Mouse (Mus musculus): ENCODE measurements around the gene Fam102a. TPM values are rescaled to one million over a fixed set of nuclear protein-coding genes. Genes with fewer than 3 reads are reported as not detected.

Gene Fam102a
- polyA plus RNA-seq, 1 experiment from 2014 or later: 4.4 TPM

DNA sequence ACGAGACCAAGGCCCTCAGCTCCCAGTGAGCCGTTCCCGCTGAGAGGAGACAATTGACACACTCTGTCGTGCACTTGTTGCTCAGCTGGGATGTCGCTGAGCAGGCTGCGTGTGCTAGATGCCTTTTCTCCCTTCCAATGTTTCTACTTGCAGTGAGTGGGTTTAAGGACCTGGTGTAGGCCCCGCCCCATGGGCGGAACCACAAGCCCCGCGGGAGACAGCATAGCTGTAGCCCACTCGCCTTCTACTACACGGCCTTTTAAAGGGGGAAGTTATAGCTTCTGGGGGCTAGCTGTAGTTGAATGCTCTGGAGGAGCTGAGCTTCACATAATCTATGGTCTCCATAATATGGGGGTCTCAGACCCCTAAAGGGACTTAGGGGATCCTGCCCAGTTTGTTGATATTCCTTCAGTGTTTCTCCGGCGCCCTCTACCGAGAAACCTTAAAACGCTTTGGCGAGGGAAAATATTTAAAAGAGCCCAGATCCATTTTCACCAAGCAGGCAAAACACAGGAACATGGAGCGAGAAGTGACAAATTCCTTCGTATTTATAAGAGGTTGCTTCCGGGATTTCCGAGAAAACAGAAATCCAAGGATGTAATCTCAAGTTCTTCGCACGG lies 75.6 kb downstream of the Fam102a start:
- ATAC-seq: no peak

DNA sequence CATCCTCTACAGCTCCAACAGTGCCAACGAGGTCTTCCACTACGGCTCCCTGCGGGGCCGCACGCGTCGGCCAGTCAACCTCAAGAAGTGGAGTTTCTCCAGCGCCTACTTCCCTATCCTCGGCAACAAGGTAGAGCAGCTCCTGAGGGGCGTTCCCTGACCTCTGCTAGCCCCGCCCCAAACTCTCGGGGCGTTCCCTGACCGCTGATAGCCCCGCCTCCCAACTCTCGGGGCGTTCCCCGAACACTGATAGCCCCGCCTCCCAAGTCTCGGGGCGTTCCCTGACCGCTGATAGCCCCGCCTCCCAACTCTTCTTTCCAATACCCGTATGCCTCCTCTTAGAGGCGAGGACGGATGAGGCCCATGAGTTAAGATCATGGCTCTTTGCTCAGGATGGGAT lies 77.1 kb downstream of the Fam102a start:
- Histone ChIP-seq H3K9ac (ENCODE audit: low read length) (no peak overlapping the region), H3K27ac (ENCODE audit: low read depth, low read length) (no peak overlapping the region), H3K4me3 (ENCODE audit: low read depth, low read length) (no peak overlapping the region), H3K9me3 (replicated peaks; ENCODE audit: control insufficient read depth, low read length) (no peaks in the 10 kb centered on the region), H3K4me1 (ENCODE audit: control insufficient read depth, insufficient read depth, low read length) (peaks cover 2% of the 10 kb centered on the region; the same call in 1 of the 2 replicates), H3K27me3 (replicated peaks; ENCODE audit: control insufficient read depth, insufficient read depth, low read length) (no peaks in the 10 kb centered on the region), H3K4me2 (ENCODE audit: low read length) (no peak overlapping the region), H3K36me3 (ENCODE audit: control insufficient read depth, insufficient read depth, low read length) (peaks cover 6% of the 10 kb centered on the region; the same call in 1 of the 2 replicates)
- ATAC-seq (no peak), DNase-seq (ENCODE audit: low spot score) (no peak)
- 75% methylated on average over 26 of the region's 26 CpGs for WGBS

More for the DNA sequence above, 75.6 kb downstream of the Fam102a start:
- H3K27me3 ChIP-seq (replicated peaks; ENCODE audit: control insufficient read depth, insufficient read depth, low read length): no peaks in the 10 kb centered on the region
- H3K4me1 ChIP-seq (ENCODE audit: control insufficient read depth, insufficient read depth, low read length): peaks cover 2% of the 10 kb centered on the region; the same call in 1 of the 2 replicates
- WGBS: 16% methylated on average over 23 of the region's 23 CpGs
- no peaks in the 10 kb centered on the region for H3K9me3 ChIP-seq (replicated peaks; ENCODE audit: control insufficient read depth, low read length)
- H3K4me2 ChIP-seq (ENCODE audit: low read length): peak overlapping the region; percentile 52
- 0 out of 2 replicates have a peak overlapping the region, but pooled peaks have one; percentile 40 for H3K9ac ChIP-seq (ENCODE audit: low read length)
- H3K36me3 ChIP-seq (ENCODE audit: control insufficient read depth, insufficient read depth, low read length): peaks cover 6% of the 10 kb centered on the region; the same call in 1 of the 2 replicates
- H3K4me3 ChIP-seq (ENCODE audit: low read depth, low read length): peak overlapping the region; percentile 27
- no peak overlapping the region for H3K27ac ChIP-seq (ENCODE audit: low read depth, low read length)
- peak; percentile 65 for DNase-seq (ENCODE audit: low spot score)

- Histone ChIP-seq H3K4me2 (ENCODE audit: low read length) (no peak overlapping the region), H3K27ac (ENCODE audit: low read depth, low read length) (no peak overlapping the region), H3K9me3 (replicated peaks; ENCODE audit: control insufficient read depth, low read length) (no peaks in the 10 kb centered on the region), H3K9ac (ENCODE audit: low read length) (no peak overlapping the region), H3K4me3 (ENCODE audit: low read depth, low read length) (no peak overlapping the region), H3K27me3 (replicated peaks; ENCODE audit: control insufficient read depth, insufficient read depth, low read length) (no peaks in the 10 kb centered on the region), H3K4me1 (ENCODE audit: control insufficient read depth, insufficient read depth, low read length) (peaks cover 3% of the 10 kb centered on the region; the same call in 1 of the 2 replicates), H3K36me3 (ENCODE audit: control insufficient read depth, insufficient read depth, low read length) (peaks cover 6% of the 10 kb centered on the region; the same call in 1 of the 2 replicates)
- ATAC-seq (no peak), DNase-seq (ENCODE audit: low spot score) (no peak)
- WGBS: 98% methylated on average over 1 of the region's 1 CpGs
Measured at GRCm38 (mm10) chr2:32617109-32617508, 82.0 kb downstream of the Fam102a start.

- WGBS: 90% methylated on average over 4 of the region's 4 CpGs
- no peak for ATAC-seq
- Histone ChIP-seq H3K4me2 (ENCODE audit: low read length) (no peak overlapping the region), H3K27ac (ENCODE audit: low read depth, low read length) (no peak overlapping the region), H3K9me3 (replicated peaks; ENCODE audit: control insufficient read depth, low read length) (no peaks in the 10 kb centered on the region), H3K9ac (ENCODE audit: low read length) (no peak overlapping the region), H3K36me3 (ENCODE audit: control insufficient read depth, insufficient read depth, low read length) (peaks cover 6% of the 10 kb centered on the region; the same call in 1 of the 2 replicates), H3K4me3 (ENCODE audit: low read depth, low read length) (no peak overlapping the region), H3K27me3 (replicated peaks; ENCODE audit: control insufficient read depth, insufficient read depth, low read length) (no peaks in the 10 kb centered on the region), H3K4me1 (ENCODE audit: control insufficient read depth, insufficient read depth, low read length) (peaks cover 3% of the 10 kb centered on the region; the same call in 1 of the 2 replicates)
- DNase-seq (ENCODE audit: low spot score): no peak
Measured at GRCm38 (mm10) chr2:32617601-32618000, 82.5 kb downstream of the Fam102a start.

DNA sequence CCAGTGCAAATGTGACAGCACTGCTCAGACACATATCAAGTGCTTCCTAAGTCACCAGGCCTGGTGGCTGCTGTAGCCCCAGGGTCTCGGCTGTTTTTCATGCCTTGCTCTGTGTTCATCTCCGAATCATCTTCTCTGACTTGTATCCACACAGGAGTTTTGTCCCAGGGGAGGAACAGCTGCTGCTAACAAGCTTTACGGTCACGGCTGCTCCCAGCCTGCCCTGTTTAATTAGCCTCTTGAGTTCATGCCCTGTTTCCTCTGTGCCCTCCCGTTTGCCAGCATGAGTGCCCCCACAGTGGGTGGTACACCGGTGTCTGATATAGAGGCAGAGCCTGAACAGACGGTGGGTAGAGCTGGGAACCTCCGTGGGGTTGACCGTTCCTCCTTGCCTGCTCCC lies 82.9 kb downstream of the Fam102a start:
- WGBS: 71% methylated on average over 9 of the region's 9 CpGs
- peaks cover 6% of the 10 kb centered on the region; the same call in 1 of the 2 replicates for H3K36me3 ChIP-seq (ENCODE audit: control insufficient read depth, insufficient read depth, low read length)
- H3K4me3 ChIP-seq (ENCODE audit: low read depth, low read length): no peak overlapping the region
- H3K4me2 ChIP-seq (ENCODE audit: low read length): no peak overlapping the region
- no peak overlapping the region for H3K27ac ChIP-seq (ENCODE audit: low read depth, low read length)
- ATAC-seq: no peak
- H3K9ac ChIP-seq (ENCODE audit: low read length): no peak overlapping the region
- no peaks in the 10 kb centered on the region for H3K27me3 ChIP-seq (replicated peaks; ENCODE audit: control insufficient read depth, insufficient read depth, low read length)
- no peaks in the 10 kb centered on the region for H3K9me3 ChIP-seq (replicated peaks; ENCODE audit: control insufficient read depth, low read length)
- DNase-seq (ENCODE audit: low spot score): no peak
- H3K4me1 ChIP-seq (ENCODE audit: control insufficient read depth, insufficient read depth, low read length): peaks cover 3% of the 10 kb centered on the region; the same call in 1 of the 2 replicates

Other genes starting within 250 kb of the Fam102a start
- 15.5 and 20.6 TPM in 2 replicates for gene Golga2, start 247.9 kb upstream of the Fam102a start, polyA plus RNA-seq (2014; fragmentation: Nextera tagmentation; extraction: Ambion mirVana)
- 186 and 243 TPM in 2 replicates for gene Swi5, start 247.3 kb upstream of the Fam102a start, polyA plus RNA-seq (2014; fragmentation: Nextera tagmentation; extraction: Ambion mirVana)
- 37.3 and 48.0 TPM in 2 replicates for gene Ciz1, start 183.0 kb upstream of the Fam102a start, polyA plus RNA-seq (2014; fragmentation: Nextera tagmentation; extraction: Ambion mirVana)
- 28.2 and 42.8 TPM in 2 replicates for gene Dnm1, start 182.0 kb upstream of the Fam102a start, polyA plus RNA-seq (2014; fragmentation: Nextera tagmentation; extraction: Ambion mirVana)
- 86.9 and 98.4 TPM in 2 replicates for gene 1110008P14Rik, start 153.4 kb upstream of the Fam102a start, polyA plus RNA-seq (2014; fragmentation: Nextera tagmentation; extraction: Ambion mirVana)
- 0.25 and 0.32 TPM in 2 replicates for gene Lcn2, start 147.1 kb upstream of the Fam102a start, polyA plus RNA-seq (2014; fragmentation: Nextera tagmentation; extraction: Ambion mirVana)
- 42.2 and 44.8 TPM in 2 replicates for gene Ptges2, start 139.4 kb upstream of the Fam102a start, polyA plus RNA-seq (2014; fragmentation: Nextera tagmentation; extraction: Ambion mirVana)
- 5.3 and 5.4 TPM in 2 replicates for gene Naif1, start 84.9 kb upstream of the Fam102a start, polyA plus RNA-seq (2014; fragmentation: Nextera tagmentation; extraction: Ambion mirVana)
- gene Slc25a25, start 83.9 kb upstream of the Fam102a start, polyA plus RNA-seq (2014; fragmentation: Nextera tagmentation; extraction: Ambion mirVana): 30.4 and 34.2 TPM in 2 replicates
- gene Dpm2, start 35.5 kb downstream of the Fam102a start, polyA plus RNA-seq (2014; fragmentation: Nextera tagmentation; extraction: Ambion mirVana): 143 and 152 TPM in 2 replicates
- 4.7 TPM in 2 replicates for gene Pip5kl1, start 39.5 kb downstream of the Fam102a start, polyA plus RNA-seq (2014; fragmentation: Nextera tagmentation; extraction: Ambion mirVana)
- gene 9430097D07Rik, start 40.4 kb downstream of the Fam102a start, polyA plus RNA-seq (2014; fragmentation: Nextera tagmentation; extraction: Ambion mirVana): 0.30 and 0.61 TPM in 2 replicates
- gene St6galnac4, start 51.8 kb downstream of the Fam102a start, polyA plus RNA-seq (2014; fragmentation: Nextera tagmentation; extraction: Ambion mirVana): 18.7 and 21.4 TPM in 2 replicates
- gene St6galnac6, start 64.4 kb downstream of the Fam102a start, polyA plus RNA-seq (2014; fragmentation: Nextera tagmentation; extraction: Ambion mirVana): 4.7 and 5.7 TPM in 2 replicates
- gene Ak1, start 86.4 kb downstream of the Fam102a start, polyA plus RNA-seq (2014; fragmentation: Nextera tagmentation; extraction: Ambion mirVana): 60.3 and 65.9 TPM in 2 replicates
- gene Eng, start 111.3 kb downstream of the Fam102a start, polyA plus RNA-seq (2014; fragmentation: Nextera tagmentation; extraction: Ambion mirVana): 15.0 and 23.1 TPM in 2 replicates
- 10.9 and 14.3 TPM in 2 replicates for gene Fpgs, start 168.8 kb downstream of the Fam102a start, polyA plus RNA-seq (2014; fragmentation: Nextera tagmentation; extraction: Ambion mirVana)
- 72.9 and 75.1 TPM in 2 replicates for gene Cdk9, start 177.7 kb downstream of the Fam102a start, polyA plus RNA-seq (2014; fragmentation: Nextera tagmentation; extraction: Ambion mirVana)
- gene Sh2d3c, start 185.7 kb downstream of the Fam102a start, polyA plus RNA-seq (2014; fragmentation: Nextera tagmentation; extraction: Ambion mirVana): 25.8 and 37.4 TPM in 2 replicates
- 3.2 and 3.4 TPM in 2 replicates for gene 6330409D20Rik, start 205.7 kb downstream of the Fam102a start, polyA plus RNA-seq (2014; fragmentation: Nextera tagmentation; extraction: Ambion mirVana)
- 67.9 and 71.2 TPM in 2 replicates for gene Tor2a, start 221.9 kb downstream of the Fam102a start, polyA plus RNA-seq (2014; fragmentation: Nextera tagmentation; extraction: Ambion mirVana)
- gene Ttc16, start 240.3 kb downstream of the Fam102a start, polyA plus RNA-seq (2014; fragmentation: Nextera tagmentation; extraction: Ambion mirVana): 0.27 and 0.80 TPM in 2 replicates
- gene Ptrh1, start 240.5 kb downstream of the Fam102a start, polyA plus RNA-seq (2014; fragmentation: Nextera tagmentation; extraction: Ambion mirVana): 4.7 and 5.1 TPM in 2 replicates
- gene Cfap157, start 249.1 kb downstream of the Fam102a start, polyA plus RNA-seq (2014; fragmentation: Nextera tagmentation; extraction: Ambion mirVana): 0.17 and 0.30 TPM in 2 replicates

All from forebrain, embryonic 14.5 days (tissue).